ENCODE assay signal across 7 mouse cellular contexts in the genomic region with DNA sequence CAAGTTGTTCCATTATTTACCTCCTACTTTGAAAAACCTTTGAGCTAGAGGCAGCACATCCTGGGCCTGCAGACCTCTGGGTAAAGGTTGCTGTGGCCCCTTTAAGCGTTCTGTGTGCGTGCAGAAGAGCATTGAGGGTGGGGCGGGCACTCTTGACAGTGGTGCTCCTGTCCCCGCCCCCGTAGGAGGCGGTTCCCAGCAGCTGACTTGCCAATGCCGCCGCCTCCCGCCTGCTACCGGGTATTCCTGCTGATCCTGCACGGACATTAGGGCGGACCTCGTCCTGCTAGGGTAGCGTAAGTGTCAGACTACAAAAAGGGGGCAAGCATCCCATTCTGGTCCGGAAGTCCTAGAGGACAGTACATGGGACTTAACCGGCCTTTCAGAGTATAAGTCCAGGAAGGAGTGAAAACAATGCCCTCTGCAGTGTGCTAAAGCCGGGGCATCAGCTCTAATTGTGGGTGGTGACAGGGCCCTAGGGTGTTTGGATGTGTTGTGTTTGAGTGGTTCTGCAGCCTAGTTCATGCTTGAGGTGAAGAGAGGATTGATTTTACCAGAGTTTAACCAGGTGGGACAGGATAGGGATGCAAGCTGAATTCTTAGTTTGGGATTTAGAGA. TPM values are rescaled to one million over a fixed set of nuclear protein-coding genes. Genes with fewer than 3 reads are reported as not detected.
A peak's percentile ranks its signal among the peaks of the same experiment; 100 is the strongest.
DNase-seq lines count a peak whose midpoint lies in the region; ATAC-seq and TF ChIP-seq lines count a peak whose summit lies in the region.

No protein-coding gene starts in this region.

- H3K4me2 ChIP-seq in heart, embryonic 11.5 days, result peak overlapping the region; percentile 77
- H3K4me2 ChIP-seq in kidney, embryonic 15.5 days, result peak overlapping the region; percentile 56
- peak overlapping the region; percentile 42 for H3K4me2 ChIP-seq in limb, embryonic 15.5 days
- peak overlapping the region; percentile 42 for H3K4me2 ChIP-seq in midbrain, postnatal 0 days (ENCODE audit: low read depth, low read length, poor library complexity, severe bottlenecking)

- H3K9ac ChIP-seq in heart, embryonic 11.5 days (ENCODE audit: low read depth, low read length), result peak overlapping the region; percentile 65
- 0 out of 2 replicates have a peak overlapping the region, but pooled peaks have one; percentile 19 for H3K9ac ChIP-seq in kidney, embryonic 15.5 days
- H3K9ac ChIP-seq in limb, embryonic 15.5 days, result no peak overlapping the region
- no peak overlapping the region for H3K9ac ChIP-seq in midbrain, postnatal 0 days (replicated peaks; ENCODE audit: low read length, poor library complexity, severe bottlenecking)

- peak; percentile 10 for DNase-seq in brain, embryonic 18.5 days (ENCODE audit: low read depth, low spot score)
- DNase-seq in midbrain, postnatal 0 days (ENCODE audit: low spot score), result peak; percentile 67
- DNase-seq in spleen, postnatal 10 days (ENCODE audit: low spot score in 2 of 2), result peak; percentile 59 to 86

- peak overlapping the region; percentile 43 for H3K4me3 ChIP-seq in heart, embryonic 11.5 days (ENCODE audit: low read depth, low read length)
- H3K4me3 ChIP-seq in kidney, embryonic 15.5 days (replicated peaks), result peak overlapping the region; percentile 39
- H3K4me3 ChIP-seq in limb, embryonic 15.5 days, result peak overlapping the region; percentile 37
- peak overlapping the region; percentile 9; the same call in 1 of the 2 replicates for H3K4me3 ChIP-seq in midbrain, postnatal 0 days (ENCODE audit: low read depth, low read length)

- peaks cover 9% of the 10 kb centered on the region; the same call in 1 of the 2 replicates for H3K4me1 ChIP-seq in heart, embryonic 11.5 days (ENCODE audit: control insufficient read depth, insufficient read depth, low read length)
- peaks cover 7% of the 10 kb centered on the region for H3K4me1 ChIP-seq in kidney, embryonic 15.5 days
- peaks cover 6% of the 10 kb centered on the region; the same call in 1 of the 2 replicates for H3K4me1 ChIP-seq in limb, embryonic 15.5 days
- peaks cover 3% of the 10 kb centered on the region; the same call in 1 of the 2 replicates for H3K4me1 ChIP-seq in midbrain, postnatal 0 days (ENCODE audit: insufficient read depth, low read length)

- whole genome bisulfite sequencing in heart, embryonic 11.5 days (ENCODE audit: insufficient replicate concordance), result 2% methylated on average over 17 of the region's 17 CpGs
- 3% methylated on average over 17 of the region's 17 CpGs for WGBS in kidney, embryonic 15.5 days
- 7% methylated on average over 17 of the region's 17 CpGs for WGBS in limb, embryonic 15.5 days
- WGBS in midbrain, postnatal 0 days, result 3% methylated on average over 17 of the region's 17 CpGs

- H3K27ac ChIP-seq in heart, embryonic 11.5 days (ENCODE audit: low read depth, low read length), result peak overlapping the region; percentile 46
- peak overlapping the region; percentile 59; the same call in 1 of the 2 replicates for H3K27ac ChIP-seq in kidney, embryonic 15.5 days
- H3K27ac ChIP-seq in limb, embryonic 15.5 days, result peak overlapping the region; percentile 47; the same call in 1 of the 2 replicates
- no peak overlapping the region for H3K27ac ChIP-seq in midbrain, postnatal 0 days (ENCODE audit: low read depth, low read length)

- no peak for TF ChIP-seq CTCF in midbrain, postnatal 0 days (IDR thresholded peaks at IDR 0.05)

- H3K36me3 ChIP-seq in heart, embryonic 11.5 days (ENCODE audit: control insufficient read depth, insufficient read depth, low read length), result no peaks in the 10 kb centered on the region
- H3K36me3 ChIP-seq in kidney, embryonic 15.5 days, result peaks cover 4% of the 10 kb centered on the region; the same call in 1 of the 2 replicates
- H3K36me3 ChIP-seq in limb, embryonic 15.5 days, result no peaks in the 10 kb centered on the region
- no peaks in the 10 kb centered on the region for H3K36me3 ChIP-seq in midbrain, postnatal 0 days (ENCODE audit: insufficient read depth, low read length)

- H3K27me3 ChIP-seq in heart, embryonic 11.5 days (ENCODE audit: control insufficient read depth, insufficient read depth, low read length), result no peaks in the 10 kb centered on the region
- H3K27me3 ChIP-seq in kidney, embryonic 15.5 days, result no peaks in the 10 kb centered on the region
- no peaks in the 10 kb centered on the region for H3K27me3 ChIP-seq in limb, embryonic 15.5 days
- no peaks in the 10 kb centered on the region for H3K27me3 ChIP-seq in midbrain, postnatal 0 days (ENCODE audit: insufficient read depth, low read length)

- H3K9me3 ChIP-seq in heart, embryonic 11.5 days (replicated peaks; ENCODE audit: control insufficient read depth, low read length), result no peaks in the 10 kb centered on the region
- no peaks in the 10 kb centered on the region for H3K9me3 ChIP-seq in kidney, embryonic 15.5 days (replicated peaks)
- no peaks in the 10 kb centered on the region for H3K9me3 ChIP-seq in limb, embryonic 15.5 days
- no peaks in the 10 kb centered on the region for H3K9me3 ChIP-seq in midbrain, postnatal 0 days (ENCODE audit: low read length)

- ATAC-seq in erythroid progenitor cell, adult 5-6 weeks (replicated peaks; ENCODE audit: low FRiP score, poor library complexity, severe bottlenecking), result peak; percentile 100
- ATAC-seq in heart, embryonic 11.5 days (replicated peaks; ENCODE audit: insufficient number of reproducible peaks, low FRiP score, low TSS enrichment), result peak; percentile 91
- ATAC-seq in kidney, embryonic 15.5 days (replicated peaks; ENCODE audit: low FRiP score), result peak; percentile 93
- ATAC-seq in limb, embryonic 15.5 days (ENCODE audit: insufficient number of reproducible peaks, low FRiP score, low TSS enrichment, low read depth), result peak; percentile 88
- ATAC-seq in midbrain, postnatal 0 days (ENCODE audit: low FRiP score), result peak; percentile 49; the same call in 1 of the 2 replicates

RNA-seq across cellular contexts. Expression of gene Ckap5, which starts 11.1 kb away (rescaled TPM):
- total RNA-seq in erythroid progenitor cell, adult 5-6 weeks (2015; ENCODE audit: low replicate concordance), result 165 and 210 TPM in 2 replicates
- 216 and 320 TPM in 2 replicates for total RNA-seq in erythroid progenitor cell, adult 5-6 weeks (2017; ENCODE audit: low replicate concordance)
- 62.2 and 77.6 TPM in 2 replicates for polyA plus RNA-seq in heart, embryonic 11.5 days (2014; fragmentation: Nextera tagmentation; extraction: Ambion mirVana)
- 83.3 and 100 TPM in 2 replicates for polyA plus RNA-seq in kidney, embryonic 15.5 days (2015; fragmentation: Nextera tagmentation; extraction: Ambion mirVana)
- 75.2 and 78.4 TPM in 2 replicates for polyA plus RNA-seq in limb, embryonic 15.5 days (2015; fragmentation: Nextera tagmentation; extraction: Ambion mirVana)
- 130 and 135 TPM in 2 replicates for total RNA-seq in midbrain, postnatal 0 days (2014; rRNA removed)
- 85.8 and 101 TPM in 2 replicates for polyA plus RNA-seq in midbrain, postnatal 0 days (2015; fragmentation: Nextera tagmentation; extraction: Ambion mirVana)

Comparison
In these comparisons a context has a peak if more than half of its experiments do, and no peak if none do; other contexts are left out.
1. DNase-seq: peak in every context shown above with its lines; median percentile 72 in spleen, postnatal 10 days; 67 in midbrain, postnatal 0 days; 10 in brain, embryonic 18.5 days.
2. ATAC-seq: peak in every context shown above with its lines; median percentile 100 in erythroid progenitor cell, adult 5-6 weeks; 93 in kidney, embryonic 15.5 days; 91 in heart, embryonic 11.5 days; 88 in limb, embryonic 15.5 days; 49 in midbrain, postnatal 0 days.
3. H3K9ac ChIP-seq: peak in heart, embryonic 11.5 days (single experiment) and kidney, embryonic 15.5 days (single experiment); none in limb, embryonic 15.5 days (single experiment) and midbrain, postnatal 0 days (single experiment).
4. Peak in every context shown above with its lines, with median percentiles within 50 percentile points of each other: H3K4me2 ChIP-seq and H3K4me3 ChIP-seq.